Mouse (Mus musculus) granulocyte monocyte progenitor cell, adult 5-6 weeks (primary cell): Measurements from ENCODE around the gene Rps6ka4. TPM values are rescaled to one million over a fixed set of nuclear protein-coding genes. Genes with fewer than 3 reads are reported as not detected.

ENCODE experiments used
- ATAC-seq: replicated peaks from 2 replicates; pipeline ENCODE4 v1.8.0; 2016; ENCODE audit warnings: mild to moderate bottlenecking, moderate TSS enrichment, inconsistent platforms; ENCODE audit not compliant: poor library complexity, severe bottlenecking
- total RNA-seq, 2 experiments: library from RNA; stranded (forward) in 1 of 2; stranded (reverse) in 1 of 2; fragments of 200-712, 200-1000 nt in 1 of 2; fragments of >200 nt in 1 of 2; fragmentation: Nextera tagmentation in 1 of 2; gene quantifications; 2 replicates each; pipeline ENCODE4 v1.2.3; 2014 to 2017

Gene Rps6ka4
- total RNA-seq (2014; fragmentation: Nextera tagmentation) (2.8 and 13.3 TPM in 2 replicates), total RNA-seq (2017) (3.9 and 8.1 TPM in 2 replicates)

GRCm38 (mm10) chr19:6840475-6841291, at the start of gene Rps6ka4:
TSS of gene Rps6ka4 (minus strand) at chr19:6840636.
- peak; percentile 71 for ATAC-seq

GRCm38 (mm10) chr19:6877965-6878364, 37.5 kb upstream of the Rps6ka4 start:
- no peak for ATAC-seq

- ATAC-seq = no peak
Measured at GRCm38 (mm10) chr19:6876799-6877198, 36.4 kb upstream of the Rps6ka4 start.

GRCm38 (mm10) chr19:6875834-6876233, 35.4 kb upstream of the Rps6ka4 start:
- no peak for ATAC-seq

GRCm38 (mm10) chr19:6874257-6874656, 33.8 kb upstream of the Rps6ka4 start:
- ATAC-seq = no peak

- ATAC-seq = no peak
Measured at GRCm38 (mm10) chr19:6872701-6873100, 32.3 kb upstream of the Rps6ka4 start.

- peak; percentile 48 for ATAC-seq
Measured at GRCm38 (mm10) chr19:6871574-6872271, 31.3 kb upstream of the Rps6ka4 start.

- ATAC-seq = peak; percentile 95
Measured at GRCm38 (mm10) chr19:6869355-6869754, 28.9 kb upstream of the Rps6ka4 start.

GRCm38 (mm10) chr19:6861451-6861850, 21.0 kb upstream of the Rps6ka4 start:
- no peak for ATAC-seq

- ATAC-seq = peak; percentile 52
Measured at GRCm38 (mm10) chr19:6860706-6861105, 20.3 kb upstream of the Rps6ka4 start.

GRCm38 (mm10) chr19:6859971-6860370, 19.5 kb upstream of the Rps6ka4 start:
- ATAC-seq = no peak

- ATAC-seq = no peak
Measured at GRCm38 (mm10) chr19:6859032-6859651, 18.7 kb upstream of the Rps6ka4 start.

- ATAC-seq = peak; percentile 81
Measured at GRCm38 (mm10) chr19:6858031-6858430, 17.6 kb upstream of the Rps6ka4 start, which contains the start of gene Ccdc88b. TSS of gene Ccdc88b (minus strand) at chr19:6858211.

- ATAC-seq = peak; percentile 33
Measured at GRCm38 (mm10) chr19:6857391-6858005, 17.1 kb upstream of the Rps6ka4 start.

- ATAC-seq = no peak
Measured at GRCm38 (mm10) chr19:6857003-6857360, 16.5 kb upstream of the Rps6ka4 start.

- peak; percentile 20 for ATAC-seq
Measured at GRCm38 (mm10) chr19:6856281-6857002, 16.0 kb upstream of the Rps6ka4 start.

- no peak for ATAC-seq
Measured at GRCm38 (mm10) chr19:6855225-6856031, 15.0 kb upstream of the Rps6ka4 start.

GRCm38 (mm10) chr19:6854658-6855057, 14.2 kb upstream of the Rps6ka4 start:
- ATAC-seq = no peak

- no peak for ATAC-seq
Measured at GRCm38 (mm10) chr19:6853903-6854302, 13.5 kb upstream of the Rps6ka4 start.
